Mouse (Mus musculus): Measurements from ENCODE around the gene Pth2.
"Not testable (repeated sequence)": the region's sequence is repeated elsewhere in the genome, so short reads cannot be mapped to it uniquely, and the experiment has no call there.

Gene Pth2

GRCm38 (mm10) chr7:45180896-45181477, at the start of gene Pth2:
Pth2 (plus strand) TSS chr7:45180995.
- no peak for DNase-seq (ENCODE audit: low read depth, low spot score)

- DNase-seq (ENCODE audit: low read depth, low spot score), result no peak
Measured at GRCm38 (mm10) chr7:45131850-45132249, 48.9 kb upstream of the Pth2 start.

GRCm38 (mm10) chr7:45133446-45134159, 47.2 kb upstream of the Pth2 start:
- no peak for DNase-seq (ENCODE audit: low read depth, low spot score)

DNA sequence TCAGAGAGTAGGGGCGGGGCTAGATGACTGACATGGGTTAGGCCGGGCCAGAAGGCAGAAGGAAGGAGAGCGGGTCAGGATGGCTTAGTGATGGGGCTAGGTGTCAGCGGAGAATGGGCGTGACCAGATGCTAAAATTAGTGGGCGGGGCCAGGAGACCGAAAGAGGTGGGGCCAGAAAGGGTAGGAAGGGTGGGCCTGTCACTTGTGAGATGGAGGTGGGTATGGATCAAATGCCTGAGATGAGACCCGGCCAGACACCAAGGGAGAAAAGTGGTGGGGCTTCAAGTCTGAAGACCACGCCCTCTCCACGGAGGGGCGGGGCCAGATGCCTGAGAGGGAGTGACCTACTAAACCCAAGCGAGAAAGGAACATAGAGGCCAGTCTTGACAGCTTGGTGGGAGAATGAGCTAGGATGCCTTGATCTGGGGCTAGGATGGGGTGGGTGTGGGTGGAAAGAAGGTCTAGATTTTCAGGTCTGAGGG, 46.2 kb upstream of the Pth2 start:
- no peak for DNase-seq (ENCODE audit: low read depth, low spot score)

DNA sequence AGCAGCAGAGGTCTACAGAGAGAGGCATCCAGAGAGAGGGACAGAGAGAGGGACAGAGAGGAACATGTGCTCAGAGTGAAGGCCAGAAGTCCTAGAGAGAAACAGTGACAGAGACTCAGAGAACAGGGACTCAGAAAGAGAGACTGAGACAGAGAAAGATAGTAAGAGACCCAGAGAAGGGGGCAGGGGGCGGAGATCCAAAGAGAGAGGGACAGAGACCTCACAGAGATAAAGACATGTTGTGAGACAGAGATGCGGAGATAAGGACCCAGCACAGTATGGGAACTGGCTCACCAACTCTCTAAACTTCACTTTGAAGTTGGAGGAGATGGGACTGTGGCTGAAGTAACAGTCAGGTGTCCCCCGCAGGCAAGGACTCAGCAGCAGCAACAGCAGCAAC, 45.4 kb upstream of the Pth2 start:
- no peak for DNase-seq (ENCODE audit: low read depth, low spot score)

DNA sequence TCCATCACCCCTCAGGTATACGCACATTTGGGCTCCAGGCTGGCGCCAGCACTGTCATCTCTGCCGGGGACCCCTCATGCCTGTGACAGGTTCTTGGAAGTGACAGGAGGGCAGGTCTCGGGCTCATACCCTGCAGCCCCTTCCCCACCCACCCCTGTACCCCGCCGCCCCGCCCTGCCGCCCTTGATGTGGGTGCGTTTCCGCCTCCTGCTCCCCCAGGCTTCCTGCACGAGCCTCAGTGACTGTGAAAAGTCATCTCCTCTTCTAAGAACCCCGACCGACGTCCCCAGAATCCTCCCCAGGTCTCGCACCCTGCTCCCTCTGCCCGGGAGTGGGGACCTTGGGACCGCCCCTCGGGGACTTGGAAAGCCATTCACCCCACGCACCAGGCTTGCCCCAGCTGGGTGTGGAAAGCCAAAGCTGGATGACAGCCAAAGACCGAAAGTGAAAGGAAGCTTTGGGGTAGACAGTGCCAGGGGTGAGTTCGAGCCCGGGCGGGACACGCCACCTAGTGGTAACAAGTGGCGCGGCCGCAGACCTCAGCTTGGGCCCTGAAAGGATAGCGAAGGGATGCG, 44.7 kb upstream of the Pth2 start, which contains the start of the genes Gm45713 and Flt3l:
Gene Gm45713, minus strand, starts transcription at position 239 of the 575 bp plus-strand sequence.
Gene Flt3l, minus strand, starts transcription at position 440 of the 575 bp plus-strand sequence.
- peak; percentile 61 for DNase-seq (ENCODE audit: low read depth, low spot score)

- no peak for DNase-seq (ENCODE audit: low read depth, low spot score)
Measured at GRCm38 (mm10) chr7:45137171-45138006, 43.4 kb upstream of the Pth2 start.

GRCm38 (mm10) chr7:45138403-45138802, 42.4 kb upstream of the Pth2 start:
- no peak for DNase-seq (ENCODE audit: low read depth, low spot score)

GRCm38 (mm10) chr7:45139904-45140723, 40.7 kb upstream of the Pth2 start:
- DNase-seq (ENCODE audit: low read depth, low spot score), result no peak

GRCm38 (mm10) chr7:45141319-45141718, 39.5 kb upstream of the Pth2 start:
- no peak for DNase-seq (ENCODE audit: low read depth, low spot score)

- no peak for DNase-seq (ENCODE audit: low read depth, low spot score)
Measured at GRCm38 (mm10) chr7:45141914-45142313, 38.9 kb upstream of the Pth2 start.

GRCm38 (mm10) chr7:45144368-45145174, 36.2 kb upstream of the Pth2 start:
- no peak for DNase-seq (ENCODE audit: low read depth, low spot score)

DNA sequence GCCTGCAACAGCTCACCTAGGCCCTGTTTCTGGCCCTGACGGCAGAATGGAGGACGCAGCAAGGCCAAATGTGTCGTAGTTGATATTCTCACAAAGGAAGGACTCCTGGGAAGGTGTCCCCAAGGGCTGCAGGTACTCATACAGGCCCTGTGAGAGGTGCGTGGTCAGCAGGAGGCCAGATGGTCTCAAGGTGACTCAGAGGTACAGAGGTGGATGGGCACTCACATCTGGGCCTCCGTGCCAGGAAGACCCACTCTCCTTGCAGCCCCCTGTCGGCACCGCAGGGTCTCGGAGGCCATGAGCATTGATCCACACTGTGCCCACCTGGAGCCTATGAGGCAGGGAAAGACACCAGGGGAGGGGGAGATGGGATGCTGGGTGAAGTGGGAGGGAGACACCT, 35.3 kb upstream of the Pth2 start:
- DNase-seq (ENCODE audit: low read depth, low spot score), result no peak

- no peak for DNase-seq (ENCODE audit: low read depth, low spot score)
Measured at GRCm38 (mm10) chr7:45147267-45147666, 33.5 kb upstream of the Pth2 start.

DNA sequence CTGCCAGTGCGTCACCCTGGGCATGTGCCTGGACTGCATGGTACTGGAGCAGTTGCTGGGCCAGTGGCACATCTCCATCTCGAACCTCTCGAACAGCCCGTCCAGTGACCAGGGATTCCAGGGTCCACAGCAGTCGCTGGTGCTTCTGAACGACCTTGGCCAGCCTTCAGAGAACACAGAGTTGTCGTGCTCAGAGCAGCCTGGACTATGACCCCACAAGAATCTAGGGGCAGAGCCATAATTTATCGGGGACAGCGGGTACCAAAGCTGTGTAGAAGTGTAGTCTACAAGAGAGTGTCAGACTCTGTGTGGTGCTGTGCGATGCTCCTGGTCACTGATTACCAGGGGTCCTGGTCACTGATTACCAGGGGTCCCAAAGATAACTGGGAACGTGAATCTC, 32.9 kb upstream of the Pth2 start:
- DNase-seq (ENCODE audit: low read depth, low spot score), result no peak

DNA sequence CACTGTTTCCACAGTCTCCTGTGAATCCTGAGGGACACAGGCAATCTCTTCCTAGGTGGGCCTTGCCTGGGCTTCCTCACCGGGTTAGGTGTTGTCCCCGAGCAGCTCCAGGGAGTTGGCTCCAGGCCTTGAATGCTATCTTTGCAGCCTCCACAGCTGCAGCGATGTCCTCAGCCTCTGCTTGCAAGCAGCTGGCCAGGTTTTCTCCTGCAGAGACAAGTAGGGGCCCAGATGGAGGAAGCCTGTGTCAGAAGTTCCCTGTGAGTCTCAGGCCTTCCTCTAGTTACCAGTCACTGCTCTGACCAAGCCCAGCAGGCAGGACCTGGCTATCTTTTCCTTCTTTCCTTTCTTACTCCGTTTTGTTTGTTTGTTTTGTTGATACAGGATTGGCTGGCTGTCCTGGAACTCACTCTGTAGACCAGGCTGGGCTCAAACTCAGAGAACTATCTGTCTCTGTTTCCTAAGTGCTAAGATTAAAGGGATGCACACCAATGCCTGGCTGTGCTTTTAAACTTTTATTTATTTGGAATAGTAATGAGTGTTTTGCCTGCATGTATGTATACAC, 32.2 kb upstream of the Pth2 start:
- DNase-seq (ENCODE audit: low read depth, low spot score), result no peak

GRCm38 (mm10) chr7:45149545-45149944, 31.2 kb upstream of the Pth2 start:
- no peak for DNase-seq (ENCODE audit: low read depth, low spot score)

- DNase-seq (ENCODE audit: low read depth, low spot score), result no peak
Measured at GRCm38 (mm10) chr7:45150321-45150720, 30.5 kb upstream of the Pth2 start.

DNA sequence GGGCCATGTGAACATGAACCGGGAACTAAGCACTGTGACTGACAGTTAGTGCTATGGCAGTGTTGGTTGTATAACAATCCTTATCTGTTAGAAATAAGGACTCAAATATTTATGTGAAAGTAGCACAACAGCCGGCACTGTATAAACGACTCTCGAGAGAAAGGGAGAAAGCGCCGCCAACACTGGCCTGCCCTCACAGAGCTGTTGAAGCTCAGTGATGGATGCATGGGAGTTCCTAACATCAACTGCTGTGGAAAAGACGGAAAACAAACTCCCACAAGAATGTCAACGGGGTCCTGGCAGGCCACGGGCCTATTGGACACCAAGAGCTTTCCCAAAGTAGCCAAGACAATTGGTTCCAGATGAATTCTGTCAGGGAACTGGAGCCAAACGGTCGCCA, 29.5 kb upstream of the Pth2 start:
- no peak for DNase-seq (ENCODE audit: low read depth, low spot score)

- DNase-seq (ENCODE audit: low read depth, low spot score), result not testable (repeated sequence)
Measured at GRCm38 (mm10) chr7:45153052-45153451, 27.7 kb upstream of the Pth2 start.
